Mouse (Mus musculus): ENCODE data around the gene Hoxa11. TPM values are rescaled to one million over a fixed set of nuclear protein-coding genes. Genes with fewer than 3 reads are reported as not detected.

Gene Hoxa11
- polyA plus RNA-seq, 1 experiment from 2014 or later: not detected

DNA sequence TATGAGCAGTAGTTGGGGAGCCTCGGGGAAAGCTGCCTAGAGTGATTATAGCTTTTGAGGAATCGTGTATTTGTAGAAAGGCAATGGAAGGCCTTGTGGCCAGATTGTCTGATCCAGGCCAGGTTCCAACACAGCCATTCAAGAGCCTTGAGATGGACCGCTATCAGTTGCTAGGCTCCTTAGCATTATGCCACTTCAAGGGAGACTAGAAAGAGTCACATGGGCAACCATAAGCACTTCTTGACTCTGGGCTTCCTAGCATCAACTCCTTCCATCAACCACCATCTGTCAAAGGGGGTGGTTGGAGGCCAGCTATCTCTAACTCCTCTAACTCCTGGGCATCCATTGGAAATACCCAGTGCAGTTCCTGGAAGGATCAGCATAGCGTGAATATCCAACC is 4.2 kb upstream of the Hoxa11 start:
- Histone ChIP-seq H3K9me3 (ENCODE audit: control insufficient read depth, low read length) (no peaks in the 10 kb centered on the region), H3K36me3 (ENCODE audit: control insufficient read depth, insufficient read depth, low read length) (no peaks in the 10 kb centered on the region), H3K4me1 (replicated peaks; ENCODE audit: control insufficient read depth, insufficient read depth) (no peaks in the 10 kb centered on the region), H3K4me3 (ENCODE audit: low read depth, low read length) (no peak overlapping the region), H3K9ac (ENCODE audit: low read length) (no peak overlapping the region), H3K27me3 (ENCODE audit: control insufficient read depth, insufficient read depth, low read length) (peaks cover 37% of the 10 kb centered on the region), H3K27ac (replicated peaks) (no peak overlapping the region), H3K4me2 (replicated peaks; ENCODE audit: low read depth) (no peak overlapping the region)
- ATAC-seq (ENCODE audit: low FRiP score, low TSS enrichment): no peak
- DNase-seq (ENCODE audit: low spot score): no peak
- TF ChIP-seq EP300 (optimal IDR thresholded peaks at IDR 0.05) (no peak), CTCF (IDR thresholded peaks at IDR 0.05; ENCODE audit: low read depth) (no peak)
- 4% methylated on average over 4 of the region's 4 CpGs for whole genome bisulfite sequencing

DNA sequence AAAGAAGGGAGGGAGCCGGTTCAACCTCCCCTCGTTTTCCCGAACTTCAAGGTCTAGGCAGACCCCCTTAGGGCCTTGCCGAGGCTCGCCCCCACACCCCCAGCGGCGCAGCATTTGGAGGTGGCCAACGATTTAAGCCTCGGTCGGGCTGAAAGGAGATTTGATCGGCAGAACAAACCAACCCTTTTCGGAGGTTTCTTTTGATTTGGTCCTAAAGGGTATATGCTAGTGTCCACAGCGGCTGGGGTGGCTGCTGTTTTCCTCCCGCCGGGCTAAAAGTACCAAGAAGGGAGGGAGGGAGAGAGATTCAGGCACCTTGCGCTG is 3.8 kb upstream of the Hoxa11 start:
- peaks cover 40% of the 10 kb centered on the region for H3K27me3 ChIP-seq (ENCODE audit: control insufficient read depth, insufficient read depth, low read length)
- H3K4me3 ChIP-seq (ENCODE audit: low read depth, low read length): no peak overlapping the region

DNA sequence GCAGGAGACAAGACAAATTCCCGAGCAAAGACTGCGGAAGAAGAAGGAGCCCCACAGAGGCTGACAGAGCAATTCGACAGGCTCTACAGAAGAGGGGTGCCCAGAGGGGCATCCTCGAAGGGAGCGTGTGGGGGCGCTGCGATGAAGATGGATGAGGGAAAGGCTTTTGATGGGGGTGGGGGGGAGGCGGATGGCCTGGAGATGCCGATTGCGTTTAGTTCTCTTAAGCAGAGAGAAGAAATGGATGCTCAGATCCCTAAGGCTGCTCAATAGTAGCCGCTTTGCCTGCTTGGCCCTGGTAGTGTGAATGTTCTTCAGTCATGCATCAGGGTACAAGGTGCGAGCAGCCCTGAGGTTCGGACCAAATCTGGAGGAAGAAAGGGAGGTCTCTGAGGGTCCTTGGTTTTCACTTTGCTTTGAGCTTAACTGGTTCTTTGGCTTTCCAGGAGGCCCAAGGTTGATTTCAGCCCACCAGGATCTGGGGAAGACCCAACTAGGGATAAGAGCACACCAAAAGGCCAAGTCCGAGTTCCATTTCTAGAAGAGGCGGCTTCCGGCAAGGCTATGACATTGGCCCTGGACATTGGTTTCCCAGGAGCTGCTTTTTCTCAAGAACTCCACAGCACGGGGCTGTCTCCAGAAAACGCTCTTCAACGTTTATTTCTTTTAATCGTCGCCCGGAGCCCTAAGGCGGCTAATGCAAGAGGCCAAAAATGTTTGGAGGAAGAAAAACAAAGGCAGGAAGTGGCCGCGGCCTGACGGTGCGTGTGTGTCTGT is 3.2 kb upstream of the Hoxa11 start:
- Histone ChIP-seq H3K27me3 (ENCODE audit: control insufficient read depth, insufficient read depth, low read length) (peaks cover 36% of the 10 kb centered on the region), H3K4me3 (ENCODE audit: low read depth, low read length) (no peak overlapping the region), H3K36me3 (ENCODE audit: control insufficient read depth, insufficient read depth, low read length) (no peaks in the 10 kb centered on the region), H3K9me3 (ENCODE audit: control insufficient read depth, low read length) (no peaks in the 10 kb centered on the region), H3K4me1 (replicated peaks; ENCODE audit: control insufficient read depth, insufficient read depth) (no peaks in the 10 kb centered on the region), H3K27ac (replicated peaks) (no peak overlapping the region), H3K9ac (ENCODE audit: low read length) (no peak overlapping the region), H3K4me2 (replicated peaks; ENCODE audit: low read depth) (no peak overlapping the region)
- TF ChIP-seq EP300 (optimal IDR thresholded peaks at IDR 0.05) (no peak), CTCF (IDR thresholded peaks at IDR 0.05; ENCODE audit: low read depth) (no peak)
- no peak for ATAC-seq (ENCODE audit: low FRiP score, low TSS enrichment)
- 3% methylated on average over 27 of the region's 27 CpGs for WGBS
- no peak for DNase-seq (ENCODE audit: low spot score)

More for the DNA sequence above, 3.8 kb upstream of the Hoxa11 start:
- Histone ChIP-seq H3K9me3 (ENCODE audit: control insufficient read depth, low read length) (no peaks in the 10 kb centered on the region), H3K4me1 (replicated peaks; ENCODE audit: control insufficient read depth, insufficient read depth) (no peaks in the 10 kb centered on the region), H3K36me3 (ENCODE audit: control insufficient read depth, insufficient read depth, low read length) (no peaks in the 10 kb centered on the region), H3K9ac (ENCODE audit: low read length) (no peak overlapping the region), H3K27ac (replicated peaks) (no peak overlapping the region), H3K4me2 (replicated peaks; ENCODE audit: low read depth) (no peak overlapping the region)
- DNase-seq (ENCODE audit: low spot score) (no peak), ATAC-seq (ENCODE audit: low FRiP score, low TSS enrichment) (no peak)
- 1% methylated on average over 16 of the region's 16 CpGs for WGBS
- TF ChIP-seq CTCF (IDR thresholded peaks at IDR 0.05; ENCODE audit: low read depth) (no peak), EP300 (optimal IDR thresholded peaks at IDR 0.05) (no peak)

DNA sequence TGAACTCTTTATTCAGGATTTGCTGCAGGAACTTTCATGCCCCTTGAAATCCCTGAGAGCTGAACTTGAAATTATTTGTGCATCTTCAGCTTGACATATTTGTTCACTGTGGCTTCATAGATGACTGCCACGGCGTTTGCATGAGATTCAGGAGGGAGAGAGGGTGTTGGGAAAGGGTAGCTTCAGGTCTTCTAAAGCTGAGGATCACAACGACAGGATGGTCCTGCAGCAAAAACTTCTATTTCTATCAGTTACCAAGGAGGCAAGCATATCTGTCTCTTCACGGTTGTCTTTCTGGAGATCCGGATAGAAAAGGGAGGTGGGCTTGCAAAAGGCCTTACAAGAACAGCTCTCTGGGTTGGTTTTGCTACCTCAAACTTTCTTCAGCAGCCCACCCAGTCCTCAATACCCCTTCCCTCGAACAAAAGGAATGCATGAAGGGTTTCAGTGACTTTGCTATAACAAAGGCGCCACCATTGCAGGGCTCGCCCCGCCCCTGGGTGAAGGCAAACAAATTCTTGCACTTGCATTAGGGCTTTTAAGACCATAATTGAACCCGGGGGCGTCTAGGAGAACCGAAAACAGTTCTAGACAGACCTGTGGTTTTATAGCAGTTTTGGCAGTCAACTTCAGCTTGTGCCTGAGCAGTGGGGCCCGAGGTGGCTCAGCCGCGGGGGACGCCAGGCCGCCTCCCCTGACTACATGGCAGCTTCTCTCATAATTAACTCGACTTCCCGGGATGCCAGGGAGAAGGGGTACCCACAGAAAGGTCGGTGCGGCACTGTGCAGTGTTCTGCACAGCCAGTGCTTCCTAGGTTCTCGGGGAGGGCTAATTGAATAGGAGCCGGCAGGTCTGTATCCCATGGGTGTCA is 2.4 kb upstream of the Hoxa11 start:
- Histone ChIP-seq H3K4me2 (replicated peaks; ENCODE audit: low read depth) (no peak overlapping the region), H3K36me3 (ENCODE audit: control insufficient read depth, insufficient read depth, low read length) (no peaks in the 10 kb centered on the region), H3K9ac (ENCODE audit: low read length) (no peak overlapping the region), H3K4me1 (replicated peaks; ENCODE audit: control insufficient read depth, insufficient read depth) (no peaks in the 10 kb centered on the region), H3K27me3 (ENCODE audit: control insufficient read depth, insufficient read depth, low read length) (peaks cover 42% of the 10 kb centered on the region), H3K9me3 (ENCODE audit: control insufficient read depth, low read length) (no peaks in the 10 kb centered on the region), H3K27ac (replicated peaks) (no peak overlapping the region), H3K4me3 (ENCODE audit: low read depth, low read length) (no peak overlapping the region)
- TF ChIP-seq CTCF (IDR thresholded peaks at IDR 0.05; ENCODE audit: low read depth): no peak
- no peak for TF ChIP-seq EP300 (optimal IDR thresholded peaks at IDR 0.05)
- ATAC-seq (ENCODE audit: low FRiP score, low TSS enrichment): no peak
- WGBS: 3% methylated on average over 23 of the region's 23 CpGs
- DNase-seq (ENCODE audit: low spot score): no peak

DNA sequence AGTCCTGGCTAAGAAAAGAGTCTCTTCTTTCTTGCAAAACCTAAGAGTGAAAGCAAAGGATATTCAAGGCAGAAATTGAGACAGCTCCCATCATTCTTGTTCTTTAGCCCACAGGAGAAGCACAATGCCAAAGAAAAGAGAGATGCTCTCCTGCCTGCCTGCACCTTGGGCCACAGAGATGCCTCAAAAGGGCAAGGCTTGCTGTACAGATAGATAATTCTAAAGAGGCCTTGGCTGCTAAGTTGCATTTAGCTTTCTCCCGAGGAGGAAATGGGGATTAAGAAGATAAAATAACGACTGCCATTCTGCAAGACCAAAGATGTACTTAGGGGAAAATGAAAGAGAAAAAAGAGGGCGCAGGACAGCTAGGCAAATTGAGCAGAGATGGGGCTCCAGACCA is 1.3 kb upstream of the Hoxa11 start:
- TF ChIP-seq CTCF (IDR thresholded peaks at IDR 0.05; ENCODE audit: low read depth): no peak
- TF ChIP-seq EP300 (optimal IDR thresholded peaks at IDR 0.05): no peak
- 5% methylated on average over 3 of the region's 3 CpGs for WGBS
- H3K4me3 ChIP-seq (ENCODE audit: low read depth, low read length): no peak overlapping the region
- no peaks in the 10 kb centered on the region for H3K9me3 ChIP-seq (ENCODE audit: control insufficient read depth, low read length)
- no peaks in the 10 kb centered on the region for H3K4me1 ChIP-seq (replicated peaks; ENCODE audit: control insufficient read depth, insufficient read depth)
- H3K9ac ChIP-seq (ENCODE audit: low read length): no peak overlapping the region
- peaks cover 45% of the 10 kb centered on the region for H3K27me3 ChIP-seq (ENCODE audit: control insufficient read depth, insufficient read depth, low read length)
- ATAC-seq (ENCODE audit: low FRiP score, low TSS enrichment) (no peak), DNase-seq (ENCODE audit: low spot score) (no peak)
- H3K36me3 ChIP-seq (ENCODE audit: control insufficient read depth, insufficient read depth, low read length): no peaks in the 10 kb centered on the region
- H3K4me2 ChIP-seq (replicated peaks; ENCODE audit: low read depth): no peak overlapping the region
- H3K27ac ChIP-seq (replicated peaks): no peak overlapping the region

DNA sequence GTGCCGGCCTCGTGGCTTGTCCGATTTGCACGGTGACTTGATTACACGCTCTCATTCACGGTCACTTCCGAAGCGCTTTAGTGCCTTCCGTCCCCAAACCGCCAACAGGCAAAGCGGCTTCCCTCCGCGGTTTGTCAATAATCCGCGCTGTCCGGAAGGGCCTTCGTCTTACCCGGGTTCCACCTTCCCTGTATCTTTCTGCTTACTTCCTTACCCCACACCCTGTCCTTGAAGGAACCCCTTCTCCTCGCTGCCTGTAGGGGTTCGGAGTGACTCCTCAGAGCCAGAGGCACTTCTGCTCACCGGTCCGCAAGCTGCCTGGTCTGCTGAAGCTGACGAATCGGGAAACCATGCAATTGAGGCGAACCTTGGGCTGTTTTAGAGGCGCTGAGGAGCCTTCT is 793 bp upstream of the Hoxa11 start:
- Histone ChIP-seq H3K9ac (ENCODE audit: low read length) (no peak overlapping the region), H3K27ac (replicated peaks) (no peak overlapping the region), H3K9me3 (ENCODE audit: control insufficient read depth, low read length) (no peaks in the 10 kb centered on the region), H3K4me2 (replicated peaks; ENCODE audit: low read depth) (no peak overlapping the region), H3K27me3 (ENCODE audit: control insufficient read depth, insufficient read depth, low read length) (peaks cover 42% of the 10 kb centered on the region), H3K4me3 (ENCODE audit: low read depth, low read length) (no peak overlapping the region), H3K36me3 (ENCODE audit: control insufficient read depth, insufficient read depth, low read length) (no peaks in the 10 kb centered on the region), H3K4me1 (replicated peaks; ENCODE audit: control insufficient read depth, insufficient read depth) (no peaks in the 10 kb centered on the region)
- DNase-seq (ENCODE audit: low spot score): no peak
- no peak for TF ChIP-seq EP300 (optimal IDR thresholded peaks at IDR 0.05)
- no peak for TF ChIP-seq CTCF (IDR thresholded peaks at IDR 0.05; ENCODE audit: low read depth)
- ATAC-seq (ENCODE audit: low FRiP score, low TSS enrichment): no peak
- 2% methylated on average over 26 of the region's 26 CpGs for WGBS
